Mouse (Mus musculus): Measurements from ENCODE around the gene Caprin1. TPM values are rescaled to one million over a fixed set of nuclear protein-coding genes. Genes with fewer than 3 reads are reported as not detected.

Gene Caprin1
- polyA plus RNA-seq, 1 experiment from 2014 or later, result 69.2 TPM

GRCm38 (mm10) chr2:103713831-103714230 lies 83.6 kb downstream of the Caprin1 start:
- H3K4me2 ChIP-seq (ENCODE audit: low read depth, low read length), result no peak overlapping the region
- H3K27me3 ChIP-seq (ENCODE audit: insufficient read depth, low read length), result no peaks in the 10 kb centered on the region
- TF ChIP-seq EP300 (IDR thresholded peaks at IDR 0.05; ENCODE audit: low read depth), result no peak
- TF ChIP-seq CTCF (IDR thresholded peaks at IDR 0.05; ENCODE audit: low read depth), result no peak
- peaks cover 10% of the 10 kb centered on the region for H3K36me3 ChIP-seq (replicated peaks; ENCODE audit: insufficient read depth, low read length)
- peak; percentile 51 for DNase-seq
- no peaks in the 10 kb centered on the region for H3K9me3 ChIP-seq (ENCODE audit: low read length)
- H3K27ac ChIP-seq (ENCODE audit: low read depth), result peak overlapping the region; percentile 84
- peak; percentile 94 for ATAC-seq
- H3K9ac ChIP-seq (replicated peaks), result no peak overlapping the region
- H3K4me3 ChIP-seq (ENCODE audit: low read depth, low read length), result no peak overlapping the region
- 73% methylated on average over 7 of the region's 7 CpGs for WGBS (ENCODE audit: insufficient replicate concordance)
- H3K4me1 ChIP-seq (ENCODE audit: insufficient read depth), result peaks cover 8% of the 10 kb centered on the region

Small RNA genes lying within 50 kb of the gene (microRNA-seq; reads per million reads assigned to microRNA genes)
- gene Gm22757 (not detected), gene Gm22761 (not detected)

Other genes starting within 250 kb of the Caprin1 start
- 1.8 and 2.1 TPM in 2 replicates for gene Abtb2, start 231.3 kb downstream of the Caprin1 start, polyA plus RNA-seq (2015; fragmentation: Nextera tagmentation; extraction: Ambion mirVana)
- 5.5 and 5.7 TPM in 2 replicates for gene Nat10, start 36.4 kb downstream of the Caprin1 start, polyA plus RNA-seq (2015; fragmentation: Nextera tagmentation; extraction: Ambion mirVana)
- gene Lmo2, start 160.3 kb upstream of the Caprin1 start, polyA plus RNA-seq (2015; fragmentation: Nextera tagmentation; extraction: Ambion mirVana), result 58.8 and 63.7 TPM in 2 replicates
- gene Fbxo3, start 230.1 kb upstream of the Caprin1 start, polyA plus RNA-seq (2015; fragmentation: Nextera tagmentation; extraction: Ambion mirVana), result 41.6 and 41.9 TPM in 2 replicates
- 1.0 and 1.5 TPM in 2 replicates for gene 4931422A03Rik, start 230.7 kb upstream of the Caprin1 start, polyA plus RNA-seq (2015; fragmentation: Nextera tagmentation; extraction: Ambion mirVana)